Mouse (Mus musculus) hindbrain, embryonic 12.5 days (tissue): Measurements from ENCODE around the gene Nrxn1. TPM values are rescaled to one million over a fixed set of nuclear protein-coding genes. Genes with fewer than 3 reads are reported as not detected.
"Not testable (repeated sequence)": the region's sequence is repeated elsewhere in the genome, so short reads cannot be mapped to it uniquely, and the experiment has no call there.

Experiments
- ATAC-seq: fragments of 200-750 bp; cut with Nextera tagmentation; 2 replicates; pipeline ENCODE4 v1.8.0; 2017; ENCODE audit warnings: moderate TSS enrichment; ENCODE audit not compliant: low FRiP score
- H3K27ac ChIP-seq: fragments of 300-500 bp; sonication (generic); 2 replicates; pipeline ENCODE4 v1.5.1; 2016; ENCODE audit warnings: mild to moderate bottlenecking
- H3K27me3 ChIP-seq: fragments of 300-500 bp; sonication (generic); 2 replicates; pipeline ENCODE4 v1.6.1; 2016; ENCODE audit warnings: mild to moderate bottlenecking
- H3K36me3 ChIP-seq: fragments of 300-500 bp; sonication (generic); 2 replicates; pipeline ENCODE4 v1.6.1; 2016; ENCODE audit warnings: mild to moderate bottlenecking
- H3K4me1 ChIP-seq: fragments of 300-500 bp; sonication (generic); 2 replicates; pipeline ENCODE4 v1.6.1; 2016
- H3K4me2 ChIP-seq: fragments of 300-500 bp; sonication (generic); replicated peaks from 2 replicates; pipeline ENCODE4 v1.6.1; 2016; ENCODE audit warnings: mild to moderate bottlenecking
- H3K4me3 ChIP-seq: fragments of 300-500 bp; sonication (generic); 2 replicates; pipeline ENCODE4 v1.5.1; 2016; ENCODE audit warnings: mild to moderate bottlenecking
- H3K9ac ChIP-seq: fragments of 300-500 bp; sonication (generic); 2 replicates; pipeline ENCODE4 v1.6.1; 2016; ENCODE audit warnings: mild to moderate bottlenecking, moderate library complexity
- H3K9me3 ChIP-seq: fragments of 300-500 bp; sonication (generic); replicated peaks from 2 replicates; pipeline ENCODE4 v1.6.1; 2016; ENCODE audit warnings: mild to moderate bottlenecking
- WGBS: fragments of 180-500 bp; shearing (Covaris S2); methylation state at CpG from one replicate; pipeline ENCODE4 v1.1.7; 2016; 5-methylcytosine and 5-hydroxymethylcytosine counted together
- polyA plus RNA-seq: library from polyadenylated mRNA; unstranded; fragments of >200 nt; fragmentation: Nextera tagmentation; extraction: Ambion mirVana; gene quantifications from 2 replicates; pipeline ENCODE4 v1.2.1, GENCODE M21; 2016

The Nrxn1 gene
- polyA plus RNA-seq, 1 experiment from 2014 or later, result 48.8 TPM

- Histone ChIP-seq H3K4me2 (no peak overlapping the region), H3K36me3 (no peaks in the 10 kb centered on the region), H3K27ac (no peak overlapping the region), H3K4me3 (no peak overlapping the region), H3K9me3 (no peaks in the 10 kb centered on the region), H3K4me1 (no peaks in the 10 kb centered on the region), H3K27me3 (no peaks in the 10 kb centered on the region), H3K9ac (no peak overlapping the region)
- ATAC-seq, result no peak
- WGBS, result 96% methylated on average over 3 of the region's 3 CpGs
Measured at GRCm38 (mm10) chr17:90238964-90239363, 853.9 kb downstream of the Nrxn1 start.

- ATAC-seq, result no peak
- 94% methylated on average over 2 of the region's 2 CpGs for WGBS
- Histone ChIP-seq H3K27me3 (no peaks in the 10 kb centered on the region), H3K4me3 (no peak overlapping the region), H3K4me2 (no peak overlapping the region), H3K27ac (no peak overlapping the region), H3K9ac (no peak overlapping the region), H3K9me3 (no peaks in the 10 kb centered on the region), H3K36me3 (no peaks in the 10 kb centered on the region), H3K4me1 (no peaks in the 10 kb centered on the region)
Measured at GRCm38 (mm10) chr17:90238517-90238916, 854.4 kb downstream of the Nrxn1 start.

- H3K9ac ChIP-seq, ATAC-seq: not testable (repeated sequence)
- WGBS, result 88% methylated on average over 1 of the region's 1 CpGs
Measured at GRCm38 (mm10) chr17:90235674-90236073, 857.2 kb downstream of the Nrxn1 start.

GRCm38 (mm10) chr17:90234806-90235205, 858.1 kb downstream of the Nrxn1 start:
- no peaks in the 10 kb centered on the region for H3K27me3 ChIP-seq
- ATAC-seq, result no peak
- WGBS, result 84% methylated on average over 2 of the region's 2 CpGs
- H3K9ac ChIP-seq, result no peak overlapping the region
- H3K4me1 ChIP-seq, result no peaks in the 10 kb centered on the region
- H3K4me3 ChIP-seq, result no peak overlapping the region
- H3K4me2 ChIP-seq, result no peak overlapping the region
- H3K36me3 ChIP-seq, result no peaks in the 10 kb centered on the region
- no peak overlapping the region for H3K27ac ChIP-seq
- no peaks in the 10 kb centered on the region for H3K9me3 ChIP-seq

More at GRCm38 (mm10) chr17:90235674-90236073, 857.2 kb downstream of the Nrxn1 start:
- H3K4me3 ChIP-seq, H3K4me2 ChIP-seq, H3K4me1 ChIP-seq, H3K36me3 ChIP-seq, H3K27ac ChIP-seq, H3K9me3 ChIP-seq, H3K27me3 ChIP-seq: not testable (repeated sequence)

GRCm38 (mm10) chr17:90208547-90208946, 884.3 kb downstream of the Nrxn1 start:
- Histone ChIP-seq H3K9ac (no peak overlapping the region), H3K4me3 (no peak overlapping the region), H3K9me3 (no peaks in the 10 kb centered on the region), H3K36me3 (no peaks in the 10 kb centered on the region), H3K4me1 (no peaks in the 10 kb centered on the region), H3K4me2 (no peak overlapping the region), H3K27ac (no peak overlapping the region), H3K27me3 (no peaks in the 10 kb centered on the region)
- peak; percentile 32; the same call in 1 of the 2 replicates for ATAC-seq

- Histone ChIP-seq H3K27me3 (no peaks in the 10 kb centered on the region), H3K4me1 (no peaks in the 10 kb centered on the region), H3K36me3 (no peaks in the 10 kb centered on the region), H3K4me2 (no peak overlapping the region), H3K27ac (no peak overlapping the region), H3K9me3 (no peaks in the 10 kb centered on the region), H3K4me3 (no peak overlapping the region), H3K9ac (no peak overlapping the region)
- ATAC-seq, result peak; percentile 65; the same call in 1 of the 2 replicates
- 55% methylated on average over 5 of the region's 5 CpGs for WGBS
Measured at GRCm38 (mm10) chr17:90207617-90208016, 885.3 kb downstream of the Nrxn1 start.

- H3K4me1 ChIP-seq, result no peaks in the 10 kb centered on the region
- no peak overlapping the region for H3K4me3 ChIP-seq
- no peaks in the 10 kb centered on the region for H3K27me3 ChIP-seq
- no peak overlapping the region for H3K9ac ChIP-seq
- ATAC-seq, result no peak
- H3K27ac ChIP-seq, result no peak overlapping the region
- no peaks in the 10 kb centered on the region for H3K36me3 ChIP-seq
- H3K4me2 ChIP-seq, result no peak overlapping the region
- no peaks in the 10 kb centered on the region for H3K9me3 ChIP-seq
Measured at GRCm38 (mm10) chr17:90203993-90204392, 888.9 kb downstream of the Nrxn1 start.

GRCm38 (mm10) chr17:90202785-90203184, 890.1 kb downstream of the Nrxn1 start:
- Histone ChIP-seq H3K27ac (no peak overlapping the region), H3K4me1 (no peaks in the 10 kb centered on the region), H3K9ac (no peak overlapping the region), H3K27me3 (no peaks in the 10 kb centered on the region), H3K4me2 (no peak overlapping the region), H3K36me3 (no peaks in the 10 kb centered on the region), H3K4me3 (no peak overlapping the region), H3K9me3 (no peaks in the 10 kb centered on the region)
- WGBS, result 85% methylated on average over 2 of the region's 2 CpGs
- ATAC-seq, result no peak

- H3K27me3 ChIP-seq, result no peaks in the 10 kb centered on the region
Measured at GRCm38 (mm10) chr17:90196772-90197171, 896.1 kb downstream of the Nrxn1 start.

GRCm38 (mm10) chr17:90141602-90142001, 951.3 kb downstream of the Nrxn1 start:
- no peaks in the 10 kb centered on the region for H3K9me3 ChIP-seq
- no peak overlapping the region for H3K4me3 ChIP-seq
- H3K27ac ChIP-seq, result no peak overlapping the region
- H3K4me1 ChIP-seq, result no peaks in the 10 kb centered on the region
- H3K36me3 ChIP-seq, result no peaks in the 10 kb centered on the region
- H3K4me2 ChIP-seq, result no peak overlapping the region
- no peaks in the 10 kb centered on the region for H3K27me3 ChIP-seq
- WGBS, result 57% methylated on average over 4 of the region's 4 CpGs
- ATAC-seq, result no peak
- H3K9ac ChIP-seq, result no peak overlapping the region

More at GRCm38 (mm10) chr17:90196772-90197171, 896.1 kb downstream of the Nrxn1 start:
- 9% methylated on average over 1 of the region's 1 CpGs for WGBS
- Histone ChIP-seq H3K36me3 (no peaks in the 10 kb centered on the region), H3K4me2 (no peak overlapping the region), H3K9me3 (no peaks in the 10 kb centered on the region), H3K27ac (no peak overlapping the region), H3K4me3 (no peak overlapping the region), H3K9ac (no peak overlapping the region), H3K4me1 (peaks cover 3% of the 10 kb centered on the region; the same call in 1 of the 2 replicates)
- ATAC-seq, result no peak

- Histone ChIP-seq H3K9me3 (no peaks in the 10 kb centered on the region), H3K4me3 (no peak overlapping the region), H3K36me3 (no peaks in the 10 kb centered on the region), H3K4me1 (no peaks in the 10 kb centered on the region), H3K27ac (no peak overlapping the region), H3K4me2 (no peak overlapping the region), H3K27me3 (no peaks in the 10 kb centered on the region), H3K9ac (no peak overlapping the region)
- WGBS, result 71% methylated on average over 11 of the region's 12 CpGs
- ATAC-seq, result no peak
Measured at GRCm38 (mm10) chr17:90130836-90131235, 962.0 kb downstream of the Nrxn1 start.

GRCm38 (mm10) chr17:90129183-90129582, 963.7 kb downstream of the Nrxn1 start:
- no peaks in the 10 kb centered on the region for H3K4me1 ChIP-seq
- H3K9ac ChIP-seq, result no peak overlapping the region
- WGBS, result 89% methylated on average over 2 of the region's 2 CpGs
- ATAC-seq, result no peak
- H3K4me2 ChIP-seq, result no peak overlapping the region
- H3K27me3 ChIP-seq, result no peaks in the 10 kb centered on the region
- H3K4me3 ChIP-seq, result no peak overlapping the region
- H3K36me3 ChIP-seq, result no peaks in the 10 kb centered on the region
- no peaks in the 10 kb centered on the region for H3K9me3 ChIP-seq
- H3K27ac ChIP-seq, result no peak overlapping the region

GRCm38 (mm10) chr17:90127561-90127960, 965.3 kb downstream of the Nrxn1 start:
- Histone ChIP-seq H3K36me3 (no peaks in the 10 kb centered on the region), H3K4me2 (no peak overlapping the region), H3K27ac (no peak overlapping the region), H3K4me3 (no peak overlapping the region), H3K4me1 (no peaks in the 10 kb centered on the region), H3K27me3 (no peaks in the 10 kb centered on the region), H3K9me3 (no peaks in the 10 kb centered on the region), H3K9ac (no peak overlapping the region)
- 85% methylated on average over 1 of the region's 1 CpGs for WGBS
- ATAC-seq, result no peak
